Mouse (Mus musculus) urinary bladder, postnatal 4 days (tissue): Measurements from ENCODE around the gene Rnf167.

Experiments used
- DNase-seq, 2 experiments: peaks; one replicate each; pipeline ENCODE4 v3.0.0; 2021 to 2022; ENCODE audit warnings: low spot score in 2 of 2

Gene Rnf167

DNA sequence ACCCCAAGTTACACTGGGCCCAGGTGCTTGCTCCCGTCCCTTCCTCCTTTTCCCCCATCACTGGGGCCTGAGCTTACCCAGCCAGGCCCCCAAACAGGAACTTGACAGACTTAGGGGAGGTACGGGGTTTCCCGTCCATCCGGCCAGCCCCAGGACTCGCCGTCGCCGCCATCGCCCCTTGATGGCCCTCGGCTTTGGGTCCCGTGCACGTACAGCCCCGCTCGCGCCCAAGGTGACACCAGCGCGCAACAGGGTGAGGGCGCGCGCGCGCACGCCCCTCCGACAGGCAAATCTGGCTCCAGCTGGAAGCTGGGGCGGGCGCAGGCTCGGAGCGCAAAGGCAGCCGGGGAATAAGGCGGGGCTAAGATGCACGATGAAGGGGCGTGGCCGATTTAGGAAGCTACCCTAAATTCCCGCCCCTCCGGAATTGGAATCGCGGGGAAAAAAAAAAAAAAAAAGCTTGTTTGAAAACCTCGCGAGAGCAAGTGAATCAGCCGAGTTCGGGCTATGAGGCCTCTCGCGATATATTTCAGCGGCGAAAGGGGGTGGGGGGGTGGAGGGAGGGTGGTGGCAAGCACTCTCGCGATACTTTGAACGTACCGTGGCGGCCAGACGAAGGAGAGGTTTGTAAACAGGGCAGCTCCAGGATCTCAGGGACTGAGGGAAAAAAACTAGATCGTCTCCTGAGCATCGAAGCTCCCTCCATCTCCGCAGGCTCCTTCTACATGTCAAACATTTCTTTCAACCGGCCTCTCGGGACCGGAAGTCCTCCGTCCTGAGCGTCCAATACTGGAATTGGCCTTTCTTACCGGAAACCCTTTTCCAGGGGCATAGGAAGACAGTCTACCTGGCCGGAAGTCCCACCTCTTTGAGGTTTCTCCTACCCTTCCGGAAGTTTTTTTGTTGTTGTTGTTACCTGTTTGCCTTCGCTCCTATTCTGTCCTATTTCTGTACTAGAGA lies at the start of gene Rnf167, which contains the start of gene Slc25a11:
TSS of gene Rnf167 (plus strand) at position 545 of the 960 bp plus-strand sequence.
TSS of gene Slc25a11 (minus strand) at position 789 of the 960 bp plus-strand sequence.
- DNase-seq, result peak; percentile 96

DNA sequence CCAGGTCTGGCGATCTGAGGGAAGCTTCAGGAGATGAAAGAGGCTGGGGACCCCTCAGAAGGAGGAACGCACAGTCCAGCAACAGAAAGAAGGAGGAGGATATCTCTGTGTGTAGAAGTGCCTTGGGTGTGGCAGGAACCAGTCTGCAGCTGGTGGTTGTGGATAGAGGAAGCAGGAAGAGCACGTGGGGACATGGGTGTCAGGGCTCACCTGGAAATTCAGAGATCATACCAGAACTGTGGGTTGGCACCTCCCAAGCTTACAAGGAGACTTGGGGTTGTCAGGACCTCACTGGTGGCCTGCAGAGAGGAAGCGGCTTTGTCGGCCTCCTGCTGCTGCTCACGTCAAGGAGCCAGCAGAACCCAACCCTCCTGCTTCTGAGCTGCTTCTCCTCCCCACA lies 49.7 kb upstream of the Rnf167 start:
- DNase-seq, result no peak

DNA sequence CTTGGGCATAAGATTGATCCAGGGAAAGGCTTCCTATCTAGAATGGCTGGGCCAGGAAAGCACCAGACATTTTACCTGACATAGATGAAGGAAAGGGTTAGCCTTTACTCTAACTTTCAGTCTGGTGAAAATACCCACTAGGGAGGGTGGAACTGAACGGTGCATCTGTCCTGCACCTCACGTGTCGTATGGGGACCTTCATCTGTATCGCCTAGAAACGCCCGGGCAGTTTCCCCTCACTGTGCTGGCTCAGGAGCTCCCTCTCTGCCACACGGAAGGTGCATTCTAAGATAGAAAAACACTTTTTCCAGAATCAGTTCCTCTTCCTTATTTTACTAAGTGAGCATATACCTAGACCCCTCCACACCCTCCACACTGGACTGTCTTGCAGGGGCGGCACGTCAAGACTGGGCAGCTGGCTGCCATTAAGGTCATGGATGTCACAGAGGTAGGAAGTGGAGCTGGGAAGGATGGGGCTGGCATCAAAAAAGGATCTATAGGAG lies 48.5 kb upstream of the Rnf167 start:
- no peak for DNase-seq

DNA sequence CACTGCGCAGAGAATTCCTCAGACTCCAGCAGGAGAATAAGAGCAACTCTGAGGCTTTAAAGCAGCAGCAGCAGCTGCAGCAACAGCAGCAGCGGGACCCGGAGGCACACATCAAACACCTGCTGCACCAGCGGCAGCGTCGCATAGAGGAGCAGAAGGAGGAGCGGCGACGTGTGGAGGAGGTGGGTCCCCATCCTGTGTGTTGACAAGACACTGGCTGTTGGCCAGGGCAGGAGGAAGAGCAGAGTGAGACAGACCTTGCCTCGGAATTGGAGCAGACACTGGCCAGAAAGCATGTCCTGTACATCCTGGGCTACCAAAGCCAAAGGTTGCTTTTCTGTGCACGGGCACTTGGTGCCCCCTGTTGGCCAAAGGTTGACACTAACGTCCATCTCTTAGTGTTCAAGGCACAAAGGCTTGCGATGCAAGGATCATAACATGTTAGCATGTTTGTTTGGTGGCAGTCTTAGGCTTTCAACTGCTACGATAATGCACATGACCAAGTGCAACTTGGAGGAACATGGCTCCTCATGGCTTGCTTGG lies 41.9 kb upstream of the Rnf167 start:
- peak; percentile 66 to 76 for DNase-seq

- no peak for DNase-seq
Measured at GRCm38 (mm10) chr11:70606717-70607116, 40.3 kb upstream of the Rnf167 start.

GRCm38 (mm10) chr11:70607611-70608010 lies 39.4 kb upstream of the Rnf167 start:
- no peak for DNase-seq

- DNase-seq, result no peak
Measured at GRCm38 (mm10) chr11:70608381-70609066, 38.5 kb upstream of the Rnf167 start.

DNA sequence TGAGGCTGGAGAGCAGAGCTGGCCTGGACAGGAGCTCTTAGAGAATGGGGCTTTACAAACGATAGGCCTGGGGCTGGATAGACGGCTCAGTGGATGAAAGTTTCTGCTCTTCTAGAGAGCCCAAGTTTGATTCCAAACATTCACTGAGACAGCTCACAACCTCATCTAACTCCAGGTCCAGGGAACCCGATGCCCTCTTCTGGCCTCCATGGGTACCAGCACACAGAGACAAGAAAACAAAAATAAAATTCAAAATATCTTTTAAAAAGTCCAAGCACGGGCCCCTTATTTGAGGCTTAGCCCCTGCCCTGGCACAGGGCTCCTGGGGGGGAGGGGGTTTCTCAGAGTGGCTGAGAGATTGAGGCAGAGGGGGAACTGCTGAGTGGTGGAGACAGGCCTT lies 36.3 kb upstream of the Rnf167 start:
- DNase-seq, result no peak

DNA sequence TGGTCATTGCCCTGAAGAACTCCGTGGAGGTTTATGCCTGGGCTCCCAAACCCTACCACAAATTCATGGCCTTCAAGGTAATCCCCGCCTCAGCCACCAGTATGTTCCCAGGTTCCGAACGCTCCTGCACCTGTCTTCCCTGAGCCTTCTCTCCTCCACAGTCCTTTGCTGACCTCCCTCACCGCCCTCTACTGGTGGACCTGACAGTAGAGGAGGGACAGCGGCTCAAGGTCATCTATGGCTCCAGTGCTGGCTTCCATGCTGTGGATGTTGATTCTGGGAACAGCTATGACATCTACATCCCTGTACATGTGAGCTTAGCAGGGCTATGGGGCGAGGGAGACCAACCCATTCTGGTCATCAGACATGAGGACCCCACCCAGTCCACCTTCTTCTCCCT lies 34.5 kb upstream of the Rnf167 start:
- no peak for DNase-seq

DNA sequence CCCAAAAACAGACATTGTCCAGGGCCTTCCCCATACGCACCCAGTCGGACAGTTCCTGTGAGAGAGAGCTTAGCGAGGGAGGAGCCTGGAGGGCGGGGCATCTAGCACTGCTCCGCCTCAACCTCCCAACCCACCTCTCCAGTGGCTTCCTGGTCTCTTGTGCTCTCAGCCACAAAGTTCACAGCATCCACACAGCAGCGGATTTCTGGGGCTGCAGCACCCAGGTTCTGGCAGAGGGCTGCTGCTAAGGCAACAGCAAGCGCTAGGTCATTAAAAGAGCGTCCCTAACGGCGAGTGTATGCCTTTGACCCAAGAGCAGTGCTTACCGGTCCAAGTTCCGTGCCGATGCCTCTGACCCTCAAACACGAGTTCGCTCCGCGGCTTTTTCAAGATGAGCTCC lies 32.0 kb upstream of the Rnf167 start:
- peak; percentile 63 to 72 for DNase-seq

DNA sequence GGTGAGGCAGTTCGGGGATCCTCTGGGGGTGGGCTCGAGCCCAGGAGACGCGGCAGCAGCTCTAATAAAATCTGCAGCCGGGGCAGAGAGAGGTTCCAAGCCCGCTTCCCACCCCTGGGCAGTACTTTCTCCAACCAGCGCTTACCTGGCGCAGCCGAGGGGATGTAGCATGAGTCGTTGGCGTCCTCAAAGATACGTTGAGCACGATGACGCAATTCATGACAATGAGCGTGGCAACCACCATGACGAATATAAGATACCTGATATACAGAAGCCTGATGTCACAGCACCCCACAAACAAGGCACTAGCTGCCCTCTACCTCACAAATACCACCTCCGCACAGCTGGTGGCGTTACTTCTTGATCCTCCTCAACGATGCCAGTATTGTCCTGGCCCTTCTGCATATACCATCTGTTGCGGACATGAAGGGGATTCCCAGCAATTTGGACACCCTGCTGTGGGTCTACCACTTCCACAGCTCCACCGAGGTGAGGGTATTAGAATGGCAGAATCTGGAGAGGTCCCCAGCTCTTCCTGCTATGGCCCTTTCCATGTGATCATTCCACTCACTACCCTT lies 31.4 kb upstream of the Rnf167 start, which contains the start of gene 4930544D05Rik:
TSS of gene 4930544D05Rik (plus strand) at position 333 of the 578 bp plus-strand sequence.
- DNase-seq, result no peak

DNA sequence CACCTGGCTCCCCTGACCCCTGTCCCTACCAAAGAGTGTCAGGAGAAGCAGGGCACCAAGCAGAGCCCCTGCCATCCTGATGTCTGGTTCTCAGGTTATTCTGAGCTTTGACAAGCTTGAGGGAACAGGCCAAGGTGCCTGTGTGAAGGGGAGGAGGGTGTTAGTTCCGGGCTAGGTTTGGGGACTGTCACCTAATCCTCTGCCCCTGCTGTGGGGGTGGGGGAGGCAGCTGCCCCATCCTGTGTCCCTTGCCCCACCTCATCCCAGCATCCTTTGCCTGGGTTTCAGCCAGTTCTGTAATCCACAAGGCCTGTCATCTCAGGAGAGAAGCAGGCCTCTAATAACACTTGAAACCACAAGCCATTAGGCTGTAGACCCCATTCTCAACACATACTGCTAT lies 27.9 kb upstream of the Rnf167 start, which contains the start of gene Chrne:
TSS of gene Chrne (minus strand) at position 116 of the 400 bp plus-strand sequence.
- no peak for DNase-seq

DNA sequence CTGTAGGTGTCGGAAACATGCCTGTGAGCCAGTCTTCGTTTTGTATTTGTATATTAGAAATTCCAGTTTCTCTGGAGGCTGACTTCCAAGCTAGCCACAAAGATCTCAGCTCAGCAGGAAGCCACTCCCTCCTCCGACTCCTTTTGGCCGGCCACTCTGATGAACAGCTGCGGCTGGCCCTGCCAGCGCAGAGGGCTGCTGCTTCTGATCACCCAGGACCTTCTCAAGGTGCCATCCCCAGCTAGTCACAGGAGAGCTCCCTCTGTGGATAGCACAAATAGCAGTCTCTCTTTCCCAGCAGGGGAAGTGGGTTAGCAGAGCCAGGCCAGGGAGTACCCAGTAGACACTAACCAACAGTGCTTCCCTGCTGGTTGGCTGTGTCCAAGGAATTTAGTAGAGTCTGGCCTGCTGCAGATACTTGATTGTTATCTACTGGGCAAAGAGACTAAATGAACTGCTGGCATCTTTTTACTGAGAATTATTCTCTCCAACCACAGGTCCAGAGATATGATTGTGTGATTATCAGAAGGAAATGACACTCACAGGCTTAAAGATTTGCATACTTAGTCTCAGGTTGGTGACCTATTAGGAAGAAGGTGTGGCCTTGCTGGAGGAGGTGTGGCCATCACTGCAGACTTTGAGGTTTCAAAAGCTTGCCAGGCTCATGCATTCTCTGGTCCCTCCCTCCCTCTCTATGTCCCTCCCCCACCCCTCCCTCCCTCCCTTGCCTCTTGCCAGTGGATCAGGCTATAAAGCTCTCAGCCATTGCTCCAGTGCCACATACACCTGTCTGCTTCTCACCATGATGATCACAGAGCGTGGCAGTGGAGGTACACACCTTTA lies 24.8 kb upstream of the Rnf167 start:
- DNase-seq, result no peak

DNA sequence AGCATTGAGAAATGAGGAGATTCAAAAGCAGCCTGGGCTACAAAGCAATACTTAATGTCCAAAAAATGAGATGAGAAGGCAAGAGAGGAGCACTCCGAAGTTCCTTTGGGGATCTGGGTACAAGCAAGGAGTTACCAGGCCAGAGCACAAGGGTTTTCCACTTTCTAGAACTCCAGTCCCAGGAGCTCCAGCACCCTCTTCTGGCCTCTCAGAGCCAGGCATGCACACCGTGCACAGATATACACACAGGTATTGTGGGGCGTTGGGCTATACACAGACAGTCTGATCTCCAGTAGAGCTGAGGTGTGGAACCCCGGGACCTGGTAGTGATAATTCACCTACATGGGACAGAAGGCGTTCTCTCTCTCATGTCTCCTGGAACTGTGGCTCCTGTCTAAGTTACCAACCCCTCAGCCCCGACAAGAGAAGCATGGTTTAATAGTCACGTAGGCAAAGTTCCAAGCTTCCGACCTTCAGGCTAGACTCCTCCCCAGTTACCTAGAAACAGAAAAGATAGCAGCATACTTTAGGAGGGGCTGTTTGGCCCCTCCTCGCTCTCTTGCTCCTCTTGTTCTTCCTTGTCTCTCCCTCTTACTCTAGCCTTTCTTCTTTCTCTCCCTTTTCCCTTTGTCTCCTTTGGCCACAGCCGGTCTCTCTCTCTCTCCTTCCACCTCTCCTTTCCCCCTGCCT lies 23.8 kb upstream of the Rnf167 start:
- DNase-seq, result no peak

DNA sequence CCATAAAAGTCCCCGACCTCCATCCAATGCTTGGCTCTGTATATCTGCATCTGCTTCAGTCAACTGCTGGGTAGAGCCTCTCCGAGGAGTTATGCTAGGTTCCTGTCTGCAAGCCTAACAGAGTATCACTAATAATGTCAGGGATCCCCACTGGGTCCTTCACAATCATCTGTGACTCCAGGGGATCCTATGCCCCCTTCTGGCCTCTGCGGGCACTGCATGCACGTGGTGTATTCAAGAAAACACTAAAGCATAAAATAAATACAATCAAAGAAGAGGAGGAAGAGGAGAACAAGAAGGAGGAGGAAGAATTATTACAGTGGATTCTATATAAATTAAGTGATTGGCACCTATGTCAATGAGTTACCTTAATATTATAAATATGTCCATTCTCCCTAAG lies 21.6 kb upstream of the Rnf167 start:
- no peak for DNase-seq

DNA sequence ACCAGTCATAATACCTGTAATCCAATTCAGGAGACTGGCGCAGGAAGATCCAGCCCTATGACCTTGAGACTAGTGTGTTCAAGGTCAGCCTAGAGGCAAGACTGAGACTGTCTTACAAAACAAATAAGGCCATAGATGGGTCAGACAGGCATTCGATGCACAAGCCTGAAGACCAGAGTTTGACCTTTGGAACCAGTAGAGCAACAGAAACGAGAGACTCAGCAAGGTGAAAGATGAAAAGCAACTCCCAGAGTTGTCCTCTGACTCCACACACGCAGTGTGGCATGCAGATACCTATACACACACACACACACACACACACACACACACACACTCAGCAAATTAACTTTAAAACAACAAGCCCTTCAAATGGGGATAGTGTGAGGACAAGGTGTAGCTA lies 20.2 kb upstream of the Rnf167 start:
- no peak for DNase-seq

DNA sequence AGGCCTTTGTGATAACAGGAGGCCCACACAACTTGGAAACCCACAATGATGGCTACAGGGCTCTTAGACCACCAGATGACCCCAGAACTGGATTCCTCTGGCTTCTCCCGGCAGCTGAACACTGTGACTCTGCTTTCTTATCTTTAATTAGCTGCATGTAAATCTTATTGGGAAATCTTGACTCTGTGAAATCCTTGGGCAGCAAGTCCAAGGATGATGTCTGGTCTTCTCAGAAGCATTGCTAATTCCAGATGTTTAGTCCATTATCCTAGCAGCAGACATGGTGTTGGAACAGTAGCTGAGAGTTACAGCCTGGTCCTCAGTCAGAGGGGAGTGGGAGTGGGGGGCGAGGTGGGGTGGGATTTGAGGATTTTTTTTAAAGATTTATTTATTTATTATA lies 18.6 kb upstream of the Rnf167 start:
- no peak for DNase-seq

GRCm38 (mm10) chr11:70629557-70629956 lies 17.5 kb upstream of the Rnf167 start:
- no peak for DNase-seq

GRCm38 (mm10) chr11:70630129-70630528 lies 16.9 kb upstream of the Rnf167 start:
- DNase-seq, result no peak

DNA sequence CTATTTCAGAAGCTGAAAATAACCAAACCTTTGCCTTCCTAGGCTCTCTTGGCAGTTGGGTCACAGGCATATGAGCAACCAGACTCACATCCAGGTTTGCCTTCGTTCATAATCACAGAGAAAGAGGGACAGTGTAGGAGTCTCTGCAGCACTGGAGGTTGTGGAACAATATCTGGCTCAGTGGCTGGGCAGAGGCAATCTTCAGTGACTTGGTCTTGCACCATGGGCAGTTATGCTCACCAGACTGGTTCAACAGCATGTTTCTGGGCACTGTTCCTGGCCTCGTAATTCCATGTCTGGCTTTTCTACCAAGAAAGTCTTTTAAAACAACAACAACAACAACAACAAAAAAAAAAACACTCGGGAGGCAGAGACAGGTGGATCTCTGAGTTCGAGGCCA lies 11.4 kb upstream of the Rnf167 start:
- no peak for DNase-seq
